Mouse (Mus musculus) embryonic stem cell, embryonic (primary cell): ENCODE measurements at regions not wholly inside any gene's neighbourhood (a gene's known extent, or its start where the extent isn't known, plus 50 kb on each side); places are given as distances from the start of the nearest gene placed in this dataset.

ENCODE experiments used
- CTCF ChIA-PET, 4 experiments: fragments of 300-600 bp in 2 of 4; fragments of 350-600 bp in 2 of 4; sonication (Branson Sonifier 250); formaldehyde crosslinking; loops; one replicate each; lab custom pipeline; 2022; ENCODE audit warnings: inconsistent platforms in 2 of 4; lab: Charles Lee
- POLR2A ChIA-PET, 4 experiments: fragments of 300-600 bp in 2 of 4; fragments of 350-600 bp in 2 of 4; sonication (Branson Sonifier 250); formaldehyde crosslinking; loops; one replicate each; lab custom pipeline; 2022; ENCODE audit warnings: antibody characterized with exemption in 4 of 4, inconsistent platforms in 1 of 4; lab: Charles Lee

DNA sequence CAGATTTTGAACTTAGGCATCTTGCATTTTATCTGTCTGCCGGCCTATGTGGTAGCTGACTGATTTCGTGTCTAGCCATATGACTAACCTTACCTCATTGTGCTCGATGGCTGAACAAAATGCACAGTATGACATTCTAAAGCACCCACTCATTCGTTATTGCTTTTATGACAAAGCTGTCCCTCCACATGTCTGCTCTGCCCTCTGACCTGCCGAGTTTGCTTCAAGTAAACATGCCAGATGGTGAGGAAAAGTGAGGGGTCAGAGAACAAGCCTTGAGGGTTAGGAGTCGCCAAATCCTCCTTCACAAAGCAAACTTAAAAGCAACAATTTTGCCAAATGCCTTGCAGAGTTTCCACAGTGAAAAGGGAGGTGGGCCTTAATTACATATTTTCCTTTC lies 196.0 kb upstream of the Elavl2 start:
- POLR2A ChIA-PET: interaction anchor here in 1 of 4 experiments (0.6 kb wide), 1 partner anchor 734 kb away, joined by 3 read pairs; no protein-coding TSS in a partner anchor
- CTCF ChIA-PET: no interaction called here

- CTCF ChIA-PET: interaction anchor here in 1 of 4 experiments (0.7 kb wide), 1 partner anchor 94 kb away, joined by 4 read pairs; no protein-coding TSS in a partner anchor
- POLR2A ChIA-PET: no interaction called here
These were observed 195.2 kb upstream of the Elavl2 start for GRCm38 (mm10) chr4:91595766-91596165.

- ChIA-PET CTCF (no interaction called here), POLR2A (no interaction called here)
These were observed 189.2 kb upstream of the Elavl2 start for GRCm38 (mm10) chr4:91589779-91590178.

DNA sequence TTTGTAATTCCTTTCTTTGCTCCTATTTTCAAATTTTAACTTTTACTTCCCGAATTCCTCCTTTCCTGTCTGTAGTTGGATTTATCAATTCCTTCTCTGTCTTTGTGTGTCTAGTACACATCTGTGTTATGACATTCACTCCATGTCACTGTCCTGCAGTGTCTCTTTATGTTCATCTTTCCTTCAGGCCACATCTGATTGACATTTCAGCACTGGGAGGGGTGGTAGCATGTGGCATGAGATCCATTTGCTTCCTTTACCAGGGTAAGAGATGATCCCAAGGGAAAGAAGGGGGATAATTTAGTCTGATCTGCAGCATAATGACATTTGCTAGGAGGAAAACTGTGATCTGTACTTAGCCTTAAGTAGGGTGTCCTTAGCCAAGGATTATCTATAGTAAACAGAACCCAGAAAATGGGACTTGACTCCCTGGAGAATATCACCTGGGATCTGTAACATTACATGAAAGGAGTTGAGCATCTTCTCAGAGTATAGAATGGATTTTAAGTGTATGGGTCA lies 187.0 kb upstream of the Elavl2 start:
- CTCF ChIA-PET: no interaction called here
- POLR2A ChIA-PET: no interaction called here

DNA sequence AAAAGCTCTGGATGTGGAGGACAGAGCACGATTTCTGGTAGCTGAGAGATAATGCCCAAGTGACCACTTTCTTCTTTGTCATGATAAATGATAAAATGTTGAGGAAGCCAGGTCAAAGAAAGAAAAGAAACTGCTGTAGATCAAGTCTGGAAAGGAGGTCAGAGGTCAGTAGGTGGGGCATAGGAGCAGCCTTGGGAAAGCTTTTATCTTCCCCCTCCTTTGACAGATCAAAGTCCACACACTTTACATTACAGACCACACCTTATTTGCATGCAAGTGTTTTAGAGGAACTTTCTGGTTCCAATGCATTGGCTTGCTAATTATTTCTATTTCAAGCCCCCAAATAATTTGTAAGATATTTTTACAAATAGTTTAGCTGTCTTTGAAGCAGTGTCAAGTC lies 182.4 kb upstream of the Elavl2 start:
- CTCF ChIA-PET: interaction anchor here in 1 of 4 experiments (0.7 kb wide), 1 partner anchor 425 kb away, joined by 8 read pairs; no protein-coding TSS in a partner anchor
- POLR2A ChIA-PET: interaction anchor here in 1 of 4 experiments (0.6 to 1.0 kb wide), 2 partner anchors 32 to 212 kb away, joined by 3 read pairs; no protein-coding TSS in a partner anchor

DNA sequence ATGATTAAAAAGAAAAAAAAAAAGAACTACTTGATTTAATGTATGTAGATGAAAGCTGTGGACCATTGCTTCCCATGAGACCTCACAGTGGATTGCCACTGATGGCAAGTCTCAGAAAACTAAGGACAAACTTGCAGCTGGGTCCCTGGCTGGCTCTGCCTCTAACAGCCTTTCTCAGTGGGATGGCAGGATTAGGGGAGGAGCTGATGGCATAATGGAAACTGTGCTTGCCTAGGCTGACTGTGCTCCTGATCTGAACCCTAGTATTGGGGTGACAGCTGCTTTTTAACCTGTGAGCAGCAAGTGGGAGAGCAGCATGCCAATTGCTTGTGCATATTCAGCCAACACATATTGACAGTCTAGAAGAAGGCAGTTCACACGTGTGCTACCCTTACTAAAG lies 156.9 kb upstream of the Elavl2 start:
- CTCF ChIA-PET: no interaction called here
- POLR2A ChIA-PET: interaction anchor here in 1 of 4 experiments (0.7 kb wide), 1 partner anchor 247 kb away, joined by 3 read pairs; no protein-coding TSS in a partner anchor

DNA sequence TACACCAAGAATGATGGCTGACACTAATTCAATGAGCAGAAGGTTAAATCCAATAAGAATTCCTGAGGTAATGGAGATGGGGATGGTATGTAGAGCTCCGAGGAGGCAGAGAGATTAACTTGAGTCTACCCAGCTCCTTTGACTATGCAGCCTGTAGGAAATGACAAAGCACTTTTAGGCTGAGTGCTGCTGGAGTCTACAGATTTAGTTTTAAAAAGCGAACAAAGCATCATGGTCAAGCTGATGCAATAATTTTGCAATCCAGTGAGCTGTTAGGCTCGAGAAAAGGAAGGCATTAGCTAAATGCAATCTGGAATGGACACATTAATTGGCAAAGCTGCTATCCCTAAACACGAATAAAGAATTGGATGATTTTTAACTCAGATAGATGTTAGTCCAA lies 156.4 kb upstream of the Elavl2 start:
- CTCF ChIA-PET: no interaction called here
- POLR2A ChIA-PET: interaction anchor here in 1 of 4 experiments (0.7 kb wide), 1 partner anchor 246 kb away, joined by 3 read pairs; no protein-coding TSS in a partner anchor

DNA sequence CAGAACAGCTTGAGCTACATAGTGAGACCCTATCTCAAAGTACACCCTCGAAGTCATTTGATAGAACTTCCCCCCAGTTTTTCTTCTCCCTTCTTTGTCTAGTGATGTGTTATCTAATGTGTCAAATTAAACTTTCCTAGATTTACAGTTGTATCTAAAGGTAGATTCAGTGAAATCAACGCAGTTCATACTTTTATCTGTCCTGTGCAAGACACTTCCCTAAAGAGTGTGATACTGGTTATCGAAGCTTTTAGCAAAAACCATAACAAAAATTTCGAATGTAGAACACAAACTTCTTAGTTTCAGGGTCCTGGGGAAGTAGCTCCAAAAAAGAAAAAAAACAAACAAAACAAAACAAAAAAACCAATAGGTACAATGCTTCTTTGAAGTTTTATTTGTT lies 123.8 kb upstream of the Elavl2 start:
- CTCF ChIA-PET: no interaction called here
- POLR2A ChIA-PET: no interaction called here

- ChIA-PET CTCF (interaction anchor here in 1 of 4 experiments (0.7 kb wide), 1 partner anchor 399 kb away, joined by 4 read pairs; no protein-coding TSS in a partner anchor), POLR2A (no interaction called here)
These were observed 111.0 kb upstream of the Elavl2 start for GRCm38 (mm10) chr4:91511543-91511942.

- CTCF ChIA-PET: no interaction called here
- POLR2A ChIA-PET: interaction anchor here in 1 of 4 experiments (0.6 kb wide), 1 partner anchor 283 kb away, joined by 3 read pairs; no protein-coding TSS in a partner anchor
These were observed 109.4 kb upstream of the Elavl2 start for GRCm38 (mm10) chr4:91509937-91510336.

DNA sequence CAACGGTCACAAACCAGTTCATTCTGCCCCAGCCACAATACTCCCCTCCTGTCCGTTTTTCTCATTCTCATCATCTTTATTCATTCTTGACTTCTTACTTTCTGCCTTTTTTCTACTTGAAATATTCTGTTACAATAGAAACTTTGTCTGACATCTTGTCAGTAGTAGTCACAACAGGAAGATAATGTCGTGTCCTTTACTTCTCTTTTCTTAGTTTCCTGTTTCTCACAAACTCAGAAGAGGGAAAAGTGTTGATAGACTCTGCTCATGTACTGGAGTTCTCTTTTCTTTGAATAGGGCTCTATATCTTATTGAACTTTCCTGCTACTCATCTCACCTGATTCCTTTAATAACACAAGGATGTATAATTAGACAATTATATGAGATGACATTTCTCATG lies 102.7 kb upstream of the Elavl2 start:
- ChIA-PET CTCF (no interaction called here), POLR2A (no interaction called here)

DNA sequence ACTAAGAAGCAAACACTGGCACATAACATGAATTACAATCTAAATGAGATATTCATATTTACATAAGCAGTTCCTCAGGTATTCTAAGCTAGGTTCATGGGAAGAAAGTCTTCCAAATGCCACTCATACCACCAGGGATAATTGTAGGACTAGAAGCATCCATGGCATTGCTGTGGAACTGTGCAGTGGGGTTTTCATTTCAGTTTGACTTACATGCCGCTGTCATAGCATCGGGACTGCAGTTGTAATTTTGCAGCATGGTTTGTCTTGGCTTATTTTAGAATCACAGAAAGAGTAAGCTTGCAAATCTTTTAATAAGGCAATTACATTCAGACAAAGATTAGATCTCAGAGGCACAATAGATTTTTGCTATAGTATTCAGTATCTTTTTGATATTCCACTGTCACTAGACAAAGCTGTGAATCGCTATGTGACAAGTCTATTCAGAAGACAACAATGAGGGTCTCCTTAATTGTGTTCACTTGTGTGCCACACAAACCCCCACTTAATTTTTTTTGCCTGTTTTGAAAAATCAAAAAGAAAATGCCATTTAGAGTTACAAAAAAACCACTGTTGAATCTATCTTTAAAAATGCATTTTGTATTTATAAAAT lies 81.4 kb upstream of the Elavl2 start:
- POLR2A ChIA-PET: no interaction called here
- CTCF ChIA-PET: no interaction called here
